In genomic region chr6:55458156-55458555, GRCm38 (mm10) we compare ENCODE assay signal across 23 mouse cellular contexts. TPM values are rescaled to one million over a fixed set of nuclear protein-coding genes. Genes with fewer than 3 reads are reported as not detected.
DNase-seq lines count a peak whose midpoint lies in the region; ATAC-seq and TF ChIP-seq lines count a peak whose summit lies in the region.
"Had no signal": no experiment of that assay in that cellular context is flagged by ENCODE, and none has a peak within 500 bp of the region (broad histone marks: within the 10 kb centered on the region; RNA-seq: fewer than 3 reads in every experiment).

No protein-coding gene starts in this region.

- no peak overlapping the region for H3K27ac ChIP-seq in hindbrain, postnatal 0 days
- H3K27ac ChIP-seq in hindbrain, embryonic 12.5 days, result no peak overlapping the region
- H3K27ac ChIP-seq in lung, postnatal 0 days (ENCODE audit: low read length), result no peak overlapping the region
- H3K27ac ChIP-seq: embryonic facial prominence, embryonic 13.5 days; heart, embryonic 15.5 days; limb, embryonic 13.5 days; liver, embryonic 14.5 days; midbrain, embryonic 13.5 days had no signal

- no peak for TF ChIP-seq EP300 in lung, postnatal 0 days (IDR thresholded peaks at IDR 0.05)

- no peaks in the 10 kb centered on the region for H3K9me3 ChIP-seq in hindbrain, postnatal 0 days (ENCODE audit: low read length)
- no peaks in the 10 kb centered on the region for H3K9me3 ChIP-seq in hindbrain, embryonic 12.5 days (replicated peaks)
- H3K9me3 ChIP-seq in lung, postnatal 0 days (ENCODE audit: low read length), result no peaks in the 10 kb centered on the region
- H3K9me3 ChIP-seq: embryonic facial prominence, embryonic 13.5 days; heart, embryonic 15.5 days; limb, embryonic 13.5 days; midbrain, embryonic 13.5 days had no signal

- TF ChIP-seq POLR2A in brain, embryonic 14.5 days (IDR thresholded peaks at IDR 0.05; ENCODE audit: borderline replicate concordance, extremely low read depth, insufficient read depth, insufficient read length, poor library complexity, severe bottlenecking), result no peak

- 54% methylated on average over 1 of the region's 1 CpGs for WGBS in hindbrain, postnatal 0 days
- 50% methylated on average over 1 of the region's 1 CpGs for WGBS in hindbrain, embryonic 12.5 days
- WGBS in lung, postnatal 0 days, result 12% methylated on average over 1 of the region's 1 CpGs

- peak; percentile 67 to 72 for DNase-seq in cerebellum, postnatal 10 days
- DNase-seq in cerebellum, postnatal 4 days (ENCODE audit: low spot score in 2 of 2), result no peak
- DNase-seq in hindbrain, postnatal 0 days (ENCODE audit: low spot score), result peak; percentile 37
- DNase-seq in lung, postnatal 0 days (ENCODE audit: low spot score), result no peak
- no peak for DNase-seq in lung, adult 18-20 months
- DNase-seq in brain, embryonic 14.5 days (ENCODE audit: low read depth), result peak; percentile 53
- DNase-seq in spleen, postnatal 4 days (ENCODE audit: low spot score in 2 of 2), result no peak
- DNase-seq: adrenal gland, postnatal 36 days; kidney, adult 2 months; kidney, postnatal 25 days; layer of hippocampus, adult 9-11 months; lung, postnatal 10 days; thymus, postnatal 25 days had no signal

- H3K4me1 ChIP-seq in hindbrain, postnatal 0 days (ENCODE audit: insufficient read depth, low read length), result peaks cover 31% of the 10 kb centered on the region
- H3K4me1 ChIP-seq in hindbrain, embryonic 12.5 days, result peaks cover 40% of the 10 kb centered on the region
- H3K4me1 ChIP-seq in lung, postnatal 0 days (ENCODE audit: insufficient read depth, low read depth, low read length), result no peaks in the 10 kb centered on the region
- H3K4me1 ChIP-seq: embryonic facial prominence, embryonic 13.5 days had no signal

- no peak overlapping the region for H3K4me2 ChIP-seq in hindbrain, postnatal 0 days (ENCODE audit: low read depth, low read length)
- H3K4me2 ChIP-seq in hindbrain, embryonic 12.5 days (replicated peaks), result no peak overlapping the region
- H3K4me2 ChIP-seq in lung, postnatal 0 days (replicated peaks; ENCODE audit: low read depth, low read length), result no peak overlapping the region
- H3K4me2 ChIP-seq: embryonic facial prominence, embryonic 13.5 days; heart, embryonic 15.5 days; limb, embryonic 13.5 days; midbrain, embryonic 13.5 days had no signal

- no peak overlapping the region for H3K4me3 ChIP-seq in hindbrain, postnatal 0 days (ENCODE audit: low read length)
- no peak overlapping the region for H3K4me3 ChIP-seq in hindbrain, embryonic 12.5 days
- H3K4me3 ChIP-seq in lung, postnatal 0 days (ENCODE audit: low read depth, low read length), result no peak overlapping the region
- H3K4me3 ChIP-seq: embryonic facial prominence, embryonic 13.5 days; heart, embryonic 15.5 days; limb, embryonic 13.5 days; midbrain, embryonic 13.5 days; myocyte had no signal

- ATAC-seq in hindbrain, postnatal 0 days, result no peak
- no peak for ATAC-seq in hindbrain, embryonic 12.5 days (ENCODE audit: low FRiP score)
- no peak for ATAC-seq in lung, postnatal 0 days
- ATAC-seq: midbrain, embryonic 13.5 days had no signal

- TF ChIP-seq CTCF in hindbrain, postnatal 0 days (IDR thresholded peaks at IDR 0.05; ENCODE audit: low read depth), result peak; percentile 65
- TF ChIP-seq CTCF in lung, postnatal 0 days (IDR thresholded peaks at IDR 0.05), result peak; percentile 19; the same call in 1 of the 2 replicates
- peak; percentile 37; the same call in 1 of the 2 replicates for TF ChIP-seq CTCF in brain, embryonic 14.5 days (IDR thresholded peaks at IDR 0.05; ENCODE audit: borderline replicate concordance, extremely low read depth, insufficient read depth, insufficient read length)

- H3K36me3 ChIP-seq in hindbrain, postnatal 0 days (ENCODE audit: insufficient read depth, low read length), result peaks cover 14% of the 10 kb centered on the region; the same call in 1 of the 2 replicates
- peaks cover 16% of the 10 kb centered on the region for H3K36me3 ChIP-seq in hindbrain, embryonic 12.5 days
- no peaks in the 10 kb centered on the region for H3K36me3 ChIP-seq in lung, postnatal 0 days (ENCODE audit: insufficient read depth, low read length)
- H3K36me3 ChIP-seq: embryonic facial prominence, embryonic 13.5 days; heart, embryonic 15.5 days; limb, embryonic 13.5 days had no signal

- H3K9ac ChIP-seq in hindbrain, postnatal 0 days (replicated peaks; ENCODE audit: low read length), result no peak overlapping the region
- no peak overlapping the region for H3K9ac ChIP-seq in hindbrain, embryonic 12.5 days
- no peak overlapping the region for H3K9ac ChIP-seq in lung, postnatal 0 days (replicated peaks; ENCODE audit: low read depth)
- H3K9ac ChIP-seq: embryonic facial prominence, embryonic 13.5 days; heart, embryonic 15.5 days; limb, embryonic 13.5 days; liver, embryonic 14.5 days; midbrain, embryonic 13.5 days had no signal

- H3K27me3 ChIP-seq in hindbrain, postnatal 0 days (ENCODE audit: insufficient read depth, low read length), result no peaks in the 10 kb centered on the region
- H3K27me3 ChIP-seq in hindbrain, embryonic 12.5 days, result peaks cover 8% of the 10 kb centered on the region
- peaks cover 4% of the 10 kb centered on the region for H3K27me3 ChIP-seq in lung, postnatal 0 days (replicated peaks; ENCODE audit: insufficient read depth, low read length)
- H3K27me3 ChIP-seq: midbrain, embryonic 13.5 days had no signal

RNA-seq across cellular contexts. Expression of gene Adcyap1r1, which starts 6.4 kb away (rescaled TPM):
- total RNA-seq in hindbrain, postnatal 0 days (2014; rRNA removed), result 236 and 269 TPM in 2 replicates
- 67.1 and 72.2 TPM in 2 replicates for polyA plus RNA-seq in hindbrain, postnatal 0 days (2015; fragmentation: Nextera tagmentation; extraction: Ambion mirVana)
- 36.6 and 44.5 TPM in 2 replicates for polyA plus RNA-seq in hindbrain, embryonic 12.5 days (2016; fragmentation: Nextera tagmentation; extraction: Ambion mirVana)
- polyA plus RNA-seq in lung, postnatal 0 days (2015; fragmentation: Nextera tagmentation; extraction: Ambion mirVana), result 0.11 and 0.23 TPM in 2 replicates
- polyA plus RNA-seq in brain, embryonic 14.5 days (2012; rRNA removed), result 44.6 and 69.0 TPM in 2 replicates
- total RNA-seq: CH12.LX; hematopoietic stem cell, adult 5-6 weeks; MEL had no signal
- polyA plus RNA-seq: myocyte had no signal

Comparison
In these comparisons a context has a peak if more than half of its experiments do, and no peak if none do; other contexts are left out.
1. DNase-seq: peak in cerebellum, postnatal 10 days (2 of 2), hindbrain, postnatal 0 days (single experiment) and brain, embryonic 14.5 days (single experiment); none in cerebellum, postnatal 4 days (0 of 2), lung, postnatal 0 days (single experiment), lung, adult 18-20 months (0 of 2) and spleen, postnatal 4 days (0 of 2).
2. RNA of gene Adcyap1r1, which starts 6.4 kb away (polyA plus RNA-seq): 67.1 to 72.2 TPM in hindbrain, postnatal 0 days, 44.6 to 69.0 TPM in brain, embryonic 14.5 days and 36.6 to 44.5 TPM in hindbrain, embryonic 12.5 days; 0.11 to 0.23 TPM in lung, postnatal 0 days; every median in the first group is over 10 times any median in the second.
3. Peak in every context shown above with its lines, with median percentiles within 50 percentile points of each other: CTCF ChIP-seq.